Mouse (Mus musculus): Measurements from ENCODE around the gene Tbl1x.

- no peak for TF ChIP-seq CTCF (IDR thresholded peaks at IDR 0.05; ENCODE audit: borderline replicate concordance, control insufficient read depth, extremely low read depth, insufficient read depth, low read length, poor library complexity)
- no peak for TF ChIP-seq POLR2A (IDR thresholded peaks at IDR 0.05; ENCODE audit: control insufficient read depth, extremely low read depth, insufficient read depth, low read length, poor library complexity)
These were observed 125.7 kb downstream of the Tbl1x start for GRCm38 (mm10) chrX:77636499-77636898.

Measured in thymus, adult 2 months (tissue).